ENCODE assay signal across 26 mouse cellular contexts in genomic region chr11:68547484-68547883, GRCm38 (mm10). TPM values are rescaled to one million over a fixed set of nuclear protein-coding genes. Genes with fewer than 3 reads are reported as not detected.
DNase-seq lines count a peak whose midpoint lies in the region; ATAC-seq and TF ChIP-seq lines count a peak whose summit lies in the region.
"Had no signal": no experiment of that assay in that cellular context is flagged by ENCODE, and none has a peak within 500 bp of the region (broad histone marks: within the 10 kb centered on the region; RNA-seq: fewer than 3 reads in every experiment).

No protein-coding gene starts in this region.

- no peak overlapping the region for H3K27ac ChIP-seq in embryonic facial prominence, embryonic 11.5 days (replicated peaks; ENCODE audit: low read depth, low read length)
- no peak overlapping the region for H3K27ac ChIP-seq in embryonic facial prominence, embryonic 10.5 days (replicated peaks)
- no peak overlapping the region for H3K27ac ChIP-seq in lung, postnatal 0 days (ENCODE audit: low read length)
- no peak overlapping the region for H3K27ac ChIP-seq in hindbrain, postnatal 0 days
- H3K27ac ChIP-seq: heart, embryonic 15.5 days; hindbrain, embryonic 15.5 days had no signal

- H3K9me3 ChIP-seq in embryonic facial prominence, embryonic 11.5 days (replicated peaks; ENCODE audit: control insufficient read depth, low read length) = no peaks in the 10 kb centered on the region
- H3K9me3 ChIP-seq in embryonic facial prominence, embryonic 10.5 days = no peaks in the 10 kb centered on the region
- no peaks in the 10 kb centered on the region for H3K9me3 ChIP-seq in lung, postnatal 0 days (ENCODE audit: low read length)
- H3K9me3 ChIP-seq in hindbrain, postnatal 0 days (ENCODE audit: low read length) = no peaks in the 10 kb centered on the region
- H3K9me3 ChIP-seq: heart, embryonic 15.5 days; hindbrain, embryonic 15.5 days had no signal

- ATAC-seq in embryonic facial prominence, embryonic 11.5 days (replicated peaks; ENCODE audit: insufficient number of reproducible peaks, low FRiP score, low TSS enrichment, low read depth) = no peak
- peak; percentile 57; the same call in 1 of the 2 replicates for ATAC-seq in lung, postnatal 0 days
- ATAC-seq in hindbrain, postnatal 0 days = no peak
- ATAC-seq: activated CD4-positive, CD25-positive, alpha-beta regulatory T cell, adult 4 months; forebrain, embryonic 14.5 days; inflammation-experienced regulatory T-cells, adult 6 months; Patski had no signal

- H3K4me2 ChIP-seq in embryonic facial prominence, embryonic 11.5 days (ENCODE audit: low read depth, low read length) = no peak overlapping the region
- no peak overlapping the region for H3K4me2 ChIP-seq in lung, postnatal 0 days (replicated peaks; ENCODE audit: low read depth, low read length)
- no peak overlapping the region for H3K4me2 ChIP-seq in hindbrain, postnatal 0 days (ENCODE audit: low read depth, low read length)
- H3K4me2 ChIP-seq: heart, embryonic 11.5 days; heart, embryonic 15.5 days; hindbrain, embryonic 15.5 days had no signal

- no peak for TF ChIP-seq EP300 in lung, postnatal 0 days (IDR thresholded peaks at IDR 0.05)

- DNase-seq in embryonic facial prominence, embryonic 11.5 days (ENCODE audit: low spot score) = peak; percentile 26
- DNase-seq in embryonic facial prominence, embryonic 10.5 days (ENCODE audit: low spot score) = no peak
- DNase-seq in NIH3T3 (ENCODE audit: low read depth) = peak; percentile 30
- DNase-seq in lung, postnatal 0 days (ENCODE audit: low spot score) = peak; percentile 80
- peak; percentile 68 for DNase-seq in lung, postnatal 36 days
- no peak for DNase-seq in left cerebral cortex, postnatal 14 days (ENCODE audit: low spot score in 2 of 2)
- DNase-seq in hindbrain, postnatal 0 days (ENCODE audit: low spot score) = no peak
- no peak for DNase-seq in adrenal gland, postnatal 25 days
- DNase-seq: adrenal gland, adult 8-10 months; B cell, adult 2 months; cerebellum, adult 11 months; cerebellum, adult 8-10 months; cerebellum, postnatal 25 days; gastrocnemius, postnatal 36 days; heart, adult 18-20 months; heart, postnatal 14 days had no signal

- H3K9ac ChIP-seq in embryonic facial prominence, embryonic 11.5 days (replicated peaks; ENCODE audit: low read length) = no peak overlapping the region
- no peak overlapping the region for H3K9ac ChIP-seq in lung, postnatal 0 days (replicated peaks; ENCODE audit: low read depth)
- no peak overlapping the region for H3K9ac ChIP-seq in hindbrain, postnatal 0 days (replicated peaks; ENCODE audit: low read length)
- H3K9ac ChIP-seq: heart, embryonic 15.5 days; hindbrain, embryonic 15.5 days had no signal

- H3K4me1 ChIP-seq in embryonic facial prominence, embryonic 11.5 days (ENCODE audit: control insufficient read depth, insufficient read depth, low read length) = no peaks in the 10 kb centered on the region
- peaks cover 24% of the 10 kb centered on the region for H3K4me1 ChIP-seq in embryonic facial prominence, embryonic 10.5 days
- H3K4me1 ChIP-seq in lung, postnatal 0 days (ENCODE audit: insufficient read depth, low read depth, low read length) = no peaks in the 10 kb centered on the region; the same call in 1 of the 2 replicates
- H3K4me1 ChIP-seq in hindbrain, postnatal 0 days (ENCODE audit: insufficient read depth, low read length) = no peaks in the 10 kb centered on the region
- H3K4me1 ChIP-seq: hindbrain, embryonic 15.5 days had no signal

- no peaks in the 10 kb centered on the region for H3K27me3 ChIP-seq in embryonic facial prominence, embryonic 11.5 days (ENCODE audit: control insufficient read depth, insufficient read depth, low read length)
- H3K27me3 ChIP-seq in embryonic facial prominence, embryonic 10.5 days (replicated peaks; ENCODE audit: low read depth, poor library complexity, severe bottlenecking) = peaks cover 6% of the 10 kb centered on the region; the same call in 1 of the 2 replicates
- no peaks in the 10 kb centered on the region for H3K27me3 ChIP-seq in lung, postnatal 0 days (replicated peaks; ENCODE audit: insufficient read depth, low read length)
- H3K27me3 ChIP-seq in hindbrain, postnatal 0 days (ENCODE audit: insufficient read depth, low read length) = no peaks in the 10 kb centered on the region
- H3K27me3 ChIP-seq: heart, embryonic 15.5 days; hindbrain, embryonic 15.5 days; Patski had no signal

- no peak for TF ChIP-seq CTCF in lung, postnatal 0 days (IDR thresholded peaks at IDR 0.05)
- no peak for TF ChIP-seq CTCF in hindbrain, postnatal 0 days (IDR thresholded peaks at IDR 0.05; ENCODE audit: low read depth)

- H3K36me3 ChIP-seq in embryonic facial prominence, embryonic 11.5 days (replicated peaks; ENCODE audit: control insufficient read depth, insufficient read depth, low read depth, low read length) = no peaks in the 10 kb centered on the region
- no peaks in the 10 kb centered on the region for H3K36me3 ChIP-seq in embryonic facial prominence, embryonic 10.5 days (replicated peaks)
- no peaks in the 10 kb centered on the region for H3K36me3 ChIP-seq in lung, postnatal 0 days (ENCODE audit: insufficient read depth, low read length)
- no peaks in the 10 kb centered on the region for H3K36me3 ChIP-seq in hindbrain, postnatal 0 days (ENCODE audit: insufficient read depth, low read length)
- H3K36me3 ChIP-seq: heart, embryonic 15.5 days; hindbrain, embryonic 15.5 days had no signal

- no peak overlapping the region for H3K4me3 ChIP-seq in embryonic facial prominence, embryonic 11.5 days (ENCODE audit: low read depth, low read length)
- no peak overlapping the region for H3K4me3 ChIP-seq in embryonic facial prominence, embryonic 10.5 days
- no peak overlapping the region for H3K4me3 ChIP-seq in lung, postnatal 0 days (ENCODE audit: low read depth, low read length)
- H3K4me3 ChIP-seq in hindbrain, postnatal 0 days (ENCODE audit: low read length) = no peak overlapping the region
- H3K4me3 ChIP-seq: heart, embryonic 15.5 days; hindbrain, embryonic 15.5 days had no signal

- intact Hi-C loops in left cerebral cortex, postnatal 14 days (cut with DNase I) = loop anchor here (5.0 kb wide), 1 partner anchor 60 kb away; no protein-coding TSS in a partner anchor

- 62% methylated on average over 2 of the region's 2 CpGs for WGBS in embryonic facial prominence, embryonic 11.5 days
- WGBS in embryonic facial prominence, embryonic 10.5 days = 80% methylated on average over 2 of the region's 2 CpGs
- WGBS in lung, postnatal 0 days = 38% methylated on average over 2 of the region's 2 CpGs
- 58% methylated on average over 2 of the region's 2 CpGs for WGBS in hindbrain, postnatal 0 days

RNA-seq across cellular contexts. Expression of gene Mfsd6l, which starts 8.5 kb away (rescaled TPM):
- polyA plus RNA-seq in embryonic facial prominence, embryonic 11.5 days (2014; fragmentation: Nextera tagmentation; extraction: Ambion mirVana) = 0.20 and 0.27 TPM in 2 replicates
- polyA plus RNA-seq in embryonic facial prominence, embryonic 10.5 days (2016; fragmentation: Nextera tagmentation; extraction: Ambion mirVana) = 0.39 and 0.50 TPM in 2 replicates
- 5.8 and 6.3 TPM in 2 replicates for polyA plus RNA-seq in lung, postnatal 0 days (2015; fragmentation: Nextera tagmentation; extraction: Ambion mirVana)
- not detected for total RNA-seq in left cerebral cortex, postnatal 14 days (2021)
- total RNA-seq in hindbrain, postnatal 0 days (2014; rRNA removed) = 0.10 TPM in 1 of 2 replicates, not detected in the other
- polyA plus RNA-seq in hindbrain, postnatal 0 days (2015; fragmentation: Nextera tagmentation; extraction: Ambion mirVana) = 0.11 TPM in 2 replicates
- 0.15 TPM in 1 of 2 replicates, not detected in the other for total RNA-seq in adrenal gland, postnatal 25 days (2021)
- total RNA-seq: gastrocnemius, adult 8-10 months; gastrocnemius, postnatal 36 days; MEL had no signal
- polyA plus RNA-seq: activated CD4-positive, CD25-positive, alpha-beta regulatory T cell, adult 4 months; forebrain, embryonic 14.5 days; heart, embryonic 15.5 days; hindbrain, embryonic 11.5 days; hindbrain, embryonic 15.5 days; inflammation-experienced regulatory T-cells, adult 6 months had no signal

RNA-seq across cellular contexts. Expression of gene Ccdc42, which starts 39.3 kb away (rescaled TPM):
- 0.20 and 0.67 TPM in 2 replicates for polyA plus RNA-seq in embryonic facial prominence, embryonic 11.5 days (2014; fragmentation: Nextera tagmentation; extraction: Ambion mirVana)
- 0.55 and 0.68 TPM in 2 replicates for polyA plus RNA-seq in embryonic facial prominence, embryonic 10.5 days (2016; fragmentation: Nextera tagmentation; extraction: Ambion mirVana)
- polyA plus RNA-seq in lung, postnatal 0 days (2015; fragmentation: Nextera tagmentation; extraction: Ambion mirVana) = 0.81 and 0.91 TPM in 2 replicates
- under 1 TPM; 0.95 to 0.99 TPM for total RNA-seq in left cerebral cortex, postnatal 14 days (2021)
- 0.25 TPM in 1 of 2 replicates, not detected in the other for total RNA-seq in hindbrain, postnatal 0 days (2014; rRNA removed)
- 0.28 and 0.44 TPM in 2 replicates for polyA plus RNA-seq in hindbrain, postnatal 0 days (2015; fragmentation: Nextera tagmentation; extraction: Ambion mirVana)
- not detected in 2 replicates for total RNA-seq in adrenal gland, postnatal 25 days (2021)
- total RNA-seq: adrenal gland, adult 8-10 months; gastrocnemius, adult 8-10 months; gastrocnemius, postnatal 36 days; heart, adult 18-20 months; heart, postnatal 14 days; MEL had no signal
- polyA plus RNA-seq: activated CD4-positive, CD25-positive, alpha-beta regulatory T cell, adult 4 months; inflammation-experienced regulatory T-cells, adult 6 months; Patski had no signal

RNA-seq across cellular contexts. Expression of gene Pik3r6, which starts 44.7 kb away (rescaled TPM):
- polyA plus RNA-seq in embryonic facial prominence, embryonic 11.5 days (2014; fragmentation: Nextera tagmentation; extraction: Ambion mirVana) = 1.2 and 1.5 TPM in 2 replicates
- polyA plus RNA-seq in embryonic facial prominence, embryonic 10.5 days (2016; fragmentation: Nextera tagmentation; extraction: Ambion mirVana) = 1.7 and 1.8 TPM in 2 replicates
- 6.2 and 6.8 TPM in 2 replicates for polyA plus RNA-seq in lung, postnatal 0 days (2015; fragmentation: Nextera tagmentation; extraction: Ambion mirVana)
- total RNA-seq in left cerebral cortex, postnatal 14 days (2021) = 1 to 10 TPM; 3.8 to 4.1 TPM
- 1.5 and 2.7 TPM in 2 replicates for total RNA-seq in hindbrain, postnatal 0 days (2014; rRNA removed)
- polyA plus RNA-seq in hindbrain, postnatal 0 days (2015; fragmentation: Nextera tagmentation; extraction: Ambion mirVana) = 1.3 and 1.7 TPM in 2 replicates
- total RNA-seq in adrenal gland, postnatal 25 days (2021) = 2.2 and 2.6 TPM in 2 replicates
- polyA plus RNA-seq: activated CD4-positive, CD25-positive, alpha-beta regulatory T cell, adult 4 months; inflammation-experienced regulatory T-cells, adult 6 months had no signal

Comparison
In these comparisons a context has a peak if more than half of its experiments do, and no peak if none do; other contexts are left out.
1. DNase-seq: peak in embryonic facial prominence, embryonic 11.5 days (single experiment), NIH3T3 (single experiment), lung, postnatal 0 days (single experiment) and lung, postnatal 36 days (single experiment); none in embryonic facial prominence, embryonic 10.5 days (single experiment), left cerebral cortex, postnatal 14 days (0 of 2), hindbrain, postnatal 0 days (single experiment) and adrenal gland, postnatal 25 days (single experiment).